Mouse (Mus musculus) forebrain, embryonic 13.5 days (tissue): ENCODE measurements at regions not wholly inside any gene's neighbourhood (a gene's known extent, or its start where the extent isn't known, plus 50 kb on each side); places are given as distances from the start of the nearest gene placed in this dataset.

ENCODE experiments used
- ATAC-seq: fragments of 200-750 bp; cut with Nextera tagmentation; 2 replicates; pipeline ENCODE4 v1.8.0; 2017
- H3K27ac ChIP-seq: fragments of 300-500 bp; sonication (generic); 2 replicates; pipeline ENCODE4 v1.5.1; 2015; ENCODE audit warnings: inconsistent platforms, mild to moderate bottlenecking, moderate library complexity
- H3K27me3 ChIP-seq: fragments of 300-500 bp; sonication (generic); 2 replicates; pipeline ENCODE4 v1.6.1; 2015; ENCODE audit warnings: mild to moderate bottlenecking, inconsistent platforms
- H3K36me3 ChIP-seq: fragments of 300-500 bp; sonication (generic); 2 replicates; pipeline ENCODE4 v1.6.1; 2015; ENCODE audit warnings: mild to moderate bottlenecking, inconsistent platforms; ENCODE audit not compliant: poor library complexity, severe bottlenecking
- H3K4me1 ChIP-seq: fragments of 300-500 bp; sonication (generic); 2 replicates; pipeline ENCODE4 v1.6.1; 2015; ENCODE audit warnings: inconsistent platforms
- H3K4me2 ChIP-seq: fragments of 300-500 bp; sonication (generic); 2 replicates; pipeline ENCODE4 v1.6.1; 2015; ENCODE audit warnings: inconsistent platforms, mild to moderate bottlenecking, moderate library complexity
- H3K4me3 ChIP-seq: fragments of 300-500 bp; sonication (generic); 2 replicates; pipeline ENCODE4 v1.5.1; 2015; ENCODE audit warnings: mild to moderate bottlenecking, inconsistent platforms
- H3K9ac ChIP-seq: fragments of 300-500 bp; sonication (generic); 2 replicates; pipeline ENCODE4 v1.6.1; 2015; ENCODE audit warnings: mild to moderate bottlenecking, inconsistent platforms
- H3K9me3 ChIP-seq: fragments of 300-500 bp; sonication (generic); replicated peaks from 2 replicates; pipeline ENCODE4 v1.6.1; 2016; ENCODE audit warnings: inconsistent platforms
- WGBS: fragments of 180-500 bp; shearing (Covaris S2); methylation state at CpG from one replicate; pipeline ENCODE4 v1.1.7; 2015; 5-methylcytosine and 5-hydroxymethylcytosine counted together

DNA sequence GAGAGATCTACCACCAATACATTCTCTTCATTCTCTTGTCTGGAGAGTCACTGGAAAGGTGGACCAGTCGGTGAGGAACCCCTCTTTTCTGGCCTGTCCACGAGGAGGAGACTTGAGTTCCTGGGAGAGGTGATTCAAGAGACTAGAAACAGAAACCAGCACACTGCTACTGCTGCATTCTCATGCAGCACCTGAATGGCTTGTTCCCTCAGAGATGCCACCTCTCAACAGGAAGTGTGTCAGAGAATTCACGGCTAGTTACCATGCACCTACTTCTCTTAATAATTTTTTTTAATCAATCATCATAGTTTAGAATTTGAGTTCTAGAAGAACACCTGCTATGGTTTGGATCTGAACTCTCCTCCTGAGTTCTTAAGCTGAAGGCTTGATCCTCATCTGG is 52.0 kb upstream of the Dynlrb2 start:
- no peak overlapping the region for H3K4me3 ChIP-seq
- no peak for ATAC-seq
- H3K27ac ChIP-seq, result no peak overlapping the region
- peaks cover 16% of the 10 kb centered on the region for H3K4me1 ChIP-seq
- no peaks in the 10 kb centered on the region for H3K9me3 ChIP-seq
- H3K27me3 ChIP-seq, result peaks cover 5% of the 10 kb centered on the region; the same call in 1 of the 2 replicates
- no peak overlapping the region for H3K9ac ChIP-seq
- WGBS, result 89% methylated on average over 3 of the region's 3 CpGs
- H3K36me3 ChIP-seq, result no peaks in the 10 kb centered on the region
- H3K4me2 ChIP-seq, result no peak overlapping the region

DNA sequence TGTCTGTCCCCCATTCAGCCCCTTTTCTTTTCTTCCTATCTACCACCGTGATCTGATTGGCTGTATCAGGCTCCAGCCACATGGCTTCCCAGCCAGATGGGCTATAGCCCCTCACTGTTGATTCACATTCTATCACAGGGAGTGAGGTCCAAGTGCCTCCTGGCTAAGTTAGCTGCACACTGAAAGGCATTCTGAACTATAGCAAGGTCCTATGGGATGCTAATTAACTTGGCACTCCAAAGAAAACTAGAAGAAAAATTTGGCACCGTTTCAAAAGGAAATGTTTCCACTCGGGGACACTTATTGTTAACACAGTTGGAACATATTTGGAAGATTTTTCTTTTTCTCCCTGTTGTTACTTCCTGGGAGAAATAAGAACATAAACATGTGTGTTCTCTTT is 53.4 kb upstream of the Dynlrb2 start:
- Histone ChIP-seq H3K4me1 (peaks cover 16% of the 10 kb centered on the region), H3K36me3 (no peaks in the 10 kb centered on the region), H3K9me3 (no peaks in the 10 kb centered on the region), H3K4me2 (no peak overlapping the region), H3K27me3 (peaks cover 5% of the 10 kb centered on the region; the same call in 1 of the 2 replicates), H3K4me3 (no peak overlapping the region), H3K9ac (no peak overlapping the region), H3K27ac (no peak overlapping the region)
- no peak for ATAC-seq
- 35% methylated on average over 3 of the region's 3 CpGs for WGBS

DNA sequence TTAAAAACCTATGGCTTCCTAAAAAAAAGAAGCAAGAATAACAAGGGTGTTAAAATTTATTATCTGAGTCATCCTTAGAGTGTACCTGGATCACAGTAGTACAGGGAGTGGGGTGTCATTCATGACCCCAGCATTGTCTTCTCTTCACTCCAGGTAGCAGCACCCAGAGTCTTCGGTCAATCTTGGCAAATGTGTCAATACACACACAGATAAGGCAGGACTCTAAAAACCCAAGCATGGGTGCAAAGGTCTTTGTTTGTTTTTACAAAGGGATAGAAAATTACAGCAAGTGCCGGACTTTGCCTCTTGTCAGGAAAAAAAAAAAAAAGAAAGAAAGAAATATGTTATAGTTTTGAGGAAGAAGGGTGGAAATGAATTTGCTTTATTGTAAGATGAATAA is 57.3 kb upstream of the Dynlrb2 start:
- no peak overlapping the region for H3K27ac ChIP-seq
- no peak for ATAC-seq
- WGBS, result 97% methylated on average over 2 of the region's 2 CpGs
- H3K36me3 ChIP-seq, result no peaks in the 10 kb centered on the region
- no peak overlapping the region for H3K4me3 ChIP-seq
- 0 out of 2 replicates have a peak, but pooled peaks cover 3% of the 10 kb centered on the region for H3K9me3 ChIP-seq
- no peak overlapping the region for H3K4me2 ChIP-seq
- no peak overlapping the region for H3K9ac ChIP-seq
- H3K4me1 ChIP-seq, result peaks cover 16% of the 10 kb centered on the region
- H3K27me3 ChIP-seq, result peaks cover 5% of the 10 kb centered on the region; the same call in 1 of the 2 replicates

DNA sequence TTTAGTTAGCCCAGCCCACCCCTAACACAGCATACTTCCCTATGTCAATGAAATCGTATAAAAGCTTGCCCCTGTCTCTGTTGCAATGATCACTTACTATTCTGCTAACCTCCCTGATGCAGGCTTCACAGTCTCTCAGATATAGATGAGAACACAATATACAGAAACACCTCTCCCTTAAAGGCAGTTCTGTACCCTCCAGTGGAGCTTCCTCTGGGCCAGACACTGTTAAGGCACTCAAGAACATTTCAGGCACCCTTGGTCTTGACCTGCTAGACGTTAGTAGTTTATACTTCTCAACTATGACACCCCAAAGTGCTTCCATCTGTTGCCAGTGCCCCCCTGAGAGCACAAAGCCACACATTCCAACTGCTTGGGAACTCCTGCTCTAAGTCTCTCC is 61.9 kb upstream of the Dynlrb2 start:
- H3K4me2 ChIP-seq, result no peak overlapping the region
- ATAC-seq, result no peak
- H3K27me3 ChIP-seq, result peaks cover 23% of the 10 kb centered on the region
- H3K4me1 ChIP-seq, result no peaks in the 10 kb centered on the region
- H3K4me3 ChIP-seq, result no peak overlapping the region
- H3K9ac ChIP-seq, result no peak overlapping the region
- no peak overlapping the region for H3K27ac ChIP-seq
- H3K9me3 ChIP-seq, result 0 out of 2 replicates have a peak, but pooled peaks cover 3% of the 10 kb centered on the region
- 48% methylated on average over 2 of the region's 2 CpGs for whole genome bisulfite sequencing
- H3K36me3 ChIP-seq, result no peaks in the 10 kb centered on the region

DNA sequence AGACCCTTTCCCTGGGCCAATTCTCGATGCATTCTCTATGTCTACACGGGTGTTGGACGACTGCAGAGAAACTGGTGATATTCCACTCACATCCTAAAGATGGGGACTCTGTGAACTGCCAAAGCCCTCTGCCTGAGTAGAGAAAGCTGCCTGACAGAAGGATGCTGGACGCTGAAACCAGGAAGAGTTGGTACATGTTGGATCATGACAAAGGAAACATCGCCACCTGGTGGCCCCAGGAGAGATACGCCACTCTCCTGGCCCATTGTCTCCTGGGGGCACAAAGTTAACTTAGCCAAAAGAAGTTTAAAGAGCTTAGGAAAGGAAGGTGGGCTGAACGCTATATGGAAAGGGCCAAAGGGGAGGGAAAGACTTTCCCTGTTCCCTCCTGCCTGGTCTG is 65.9 kb upstream of the Dynlrb2 start:
- WGBS, result 15% methylated on average over 7 of the region's 7 CpGs

DNA sequence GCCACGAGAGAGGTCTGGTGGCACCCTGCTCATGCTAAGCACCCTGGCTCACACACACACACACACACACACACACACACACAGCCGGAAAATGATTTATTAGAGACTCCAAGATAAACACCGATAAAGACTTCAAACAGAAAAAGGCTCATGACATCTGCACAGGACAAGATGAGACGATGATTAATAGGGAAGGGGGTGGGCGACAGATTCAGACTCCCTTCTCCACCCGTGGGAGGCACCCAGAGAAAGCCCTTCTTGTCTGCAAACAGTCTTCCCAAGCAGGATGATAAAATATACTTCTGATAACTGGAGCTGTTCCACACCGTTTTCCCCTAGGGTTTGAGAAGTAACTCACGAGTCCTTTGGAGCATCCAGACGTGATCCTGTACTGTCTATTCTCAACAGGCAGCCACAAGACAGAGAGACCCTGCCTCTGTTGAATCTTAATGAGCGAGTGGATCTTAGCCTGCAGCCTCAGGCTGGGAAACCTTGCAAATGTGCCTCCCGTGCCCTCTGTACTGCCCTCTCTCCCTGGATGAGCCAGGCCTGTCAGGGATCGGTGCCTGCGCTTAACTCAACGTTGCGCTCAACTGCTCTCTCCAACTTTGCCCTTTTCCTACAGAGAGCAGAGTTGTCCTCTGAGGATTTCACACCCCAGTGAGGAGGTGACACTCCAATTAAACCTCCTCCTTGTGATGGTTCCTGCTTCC is 69.3 kb upstream of the Dynlrb2 start:
- H3K4me1 ChIP-seq, result 0 out of 2 replicates have a peak, but pooled peaks cover 4% of the 10 kb centered on the region
- 61% methylated on average over 15 of the region's 15 CpGs for WGBS
- H3K4me2 ChIP-seq, result no peak overlapping the region
- no peak overlapping the region for H3K9ac ChIP-seq
- H3K27me3 ChIP-seq, result peaks cover 6% of the 10 kb centered on the region; the same call in 1 of the 2 replicates
- H3K36me3 ChIP-seq, result no peaks in the 10 kb centered on the region
- no peaks in the 10 kb centered on the region for H3K9me3 ChIP-seq
- no peak overlapping the region for H3K27ac ChIP-seq
- no peak overlapping the region for H3K4me3 ChIP-seq
- no peak for ATAC-seq

More for the DNA sequence above, 65.9 kb upstream of the Dynlrb2 start:
- Histone ChIP-seq H3K4me2 (no peak overlapping the region), H3K36me3 (no peaks in the 10 kb centered on the region), H3K4me3 (no peak overlapping the region), H3K4me1 (0 out of 2 replicates have a peak, but pooled peaks cover 4% of the 10 kb centered on the region), H3K9me3 (no peaks in the 10 kb centered on the region), H3K27ac (no peak overlapping the region), H3K9ac (no peak overlapping the region), H3K27me3 (peaks cover 23% of the 10 kb centered on the region)
- peak; percentile 65; the same call in 1 of the 2 replicates for ATAC-seq

DNA sequence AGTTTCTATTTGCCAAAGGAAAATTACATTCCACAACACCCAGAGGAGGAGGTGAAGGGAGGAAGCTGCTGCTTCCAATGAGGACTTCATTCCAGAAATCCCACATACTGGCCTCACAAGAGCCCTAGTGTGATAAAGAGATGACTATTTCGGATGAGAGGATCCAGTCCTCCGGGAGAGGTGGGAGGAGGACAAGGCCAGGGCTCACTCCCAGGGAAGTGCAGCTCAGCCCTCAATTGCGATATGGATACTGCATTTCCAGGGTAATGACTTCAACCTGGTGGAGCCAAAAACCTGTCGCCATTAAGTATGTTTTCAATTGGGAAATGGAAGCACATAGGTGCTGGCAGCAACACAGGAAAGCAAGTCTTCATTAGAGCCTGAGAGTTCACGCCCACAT is 74.7 kb upstream of the Dynlrb2 start:
- Histone ChIP-seq H3K27ac (no peak overlapping the region), H3K4me2 (no peak overlapping the region), H3K36me3 (no peaks in the 10 kb centered on the region), H3K9me3 (no peaks in the 10 kb centered on the region), H3K27me3 (no peaks in the 10 kb centered on the region), H3K4me1 (0 out of 2 replicates have a peak, but pooled peaks cover 4% of the 10 kb centered on the region), H3K4me3 (no peak overlapping the region), H3K9ac (no peak overlapping the region)
- no peak for ATAC-seq
- WGBS, result 86% methylated on average over 5 of the region's 5 CpGs

DNA sequence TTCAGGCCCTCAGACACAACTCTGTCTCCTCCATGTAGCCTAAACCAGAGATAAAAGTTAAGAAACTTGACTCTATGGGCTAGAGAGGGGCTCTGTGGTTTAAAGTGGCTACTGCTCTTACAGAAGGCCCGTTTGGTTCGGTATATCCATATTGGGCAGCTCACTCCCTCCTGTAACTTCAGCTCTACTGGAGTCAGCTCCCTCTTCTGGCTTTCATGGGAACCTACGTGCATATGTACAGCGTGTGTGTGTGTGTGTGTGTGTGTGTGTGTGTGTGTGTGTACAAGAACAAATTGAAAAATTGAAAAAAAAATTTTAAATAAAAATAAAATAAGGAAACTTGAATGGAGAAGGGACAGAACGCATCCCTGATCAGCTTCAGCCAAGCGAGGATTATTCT is 75.1 kb upstream of the Dynlrb2 start:
- Histone ChIP-seq H3K9ac (no peak overlapping the region), H3K4me3 (no peak overlapping the region), H3K4me1 (0 out of 2 replicates have a peak, but pooled peaks cover 1% of the 10 kb centered on the region), H3K36me3 (no peaks in the 10 kb centered on the region), H3K9me3 (no peaks in the 10 kb centered on the region), H3K27ac (no peak overlapping the region), H3K27me3 (no peaks in the 10 kb centered on the region), H3K4me2 (no peak overlapping the region)
- WGBS, result 79% methylated on average over 6 of the region's 6 CpGs
- ATAC-seq, result no peak

DNA sequence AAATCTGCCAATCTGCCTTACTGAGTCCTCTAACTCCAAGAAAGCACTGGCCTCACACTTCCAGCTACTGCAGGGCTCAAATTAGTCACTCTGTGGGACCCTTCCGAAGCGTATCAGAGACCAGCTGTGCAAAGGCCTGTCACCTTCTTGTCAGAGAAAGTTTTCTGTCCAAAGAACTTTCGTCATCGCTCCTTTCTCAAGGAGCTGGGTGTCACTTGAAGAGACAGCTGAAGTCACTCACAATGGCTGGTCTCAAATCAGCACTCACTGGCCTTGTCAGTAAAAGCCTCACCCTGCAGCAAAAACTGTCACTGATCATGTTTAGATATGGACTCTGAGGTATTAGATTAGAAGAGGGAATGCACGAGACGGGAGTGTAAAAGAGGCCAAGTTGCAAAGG is 81.9 kb upstream of the Dynlrb2 start:
- Histone ChIP-seq H3K4me2 (no peak overlapping the region), H3K9me3 (no peaks in the 10 kb centered on the region), H3K36me3 (no peaks in the 10 kb centered on the region), H3K9ac (no peak overlapping the region), H3K27ac (no peak overlapping the region), H3K27me3 (no peaks in the 10 kb centered on the region), H3K4me3 (no peak overlapping the region), H3K4me1 (no peaks in the 10 kb centered on the region)
- ATAC-seq, result no peak
- WGBS, result 80% methylated on average over 6 of the region's 6 CpGs

DNA sequence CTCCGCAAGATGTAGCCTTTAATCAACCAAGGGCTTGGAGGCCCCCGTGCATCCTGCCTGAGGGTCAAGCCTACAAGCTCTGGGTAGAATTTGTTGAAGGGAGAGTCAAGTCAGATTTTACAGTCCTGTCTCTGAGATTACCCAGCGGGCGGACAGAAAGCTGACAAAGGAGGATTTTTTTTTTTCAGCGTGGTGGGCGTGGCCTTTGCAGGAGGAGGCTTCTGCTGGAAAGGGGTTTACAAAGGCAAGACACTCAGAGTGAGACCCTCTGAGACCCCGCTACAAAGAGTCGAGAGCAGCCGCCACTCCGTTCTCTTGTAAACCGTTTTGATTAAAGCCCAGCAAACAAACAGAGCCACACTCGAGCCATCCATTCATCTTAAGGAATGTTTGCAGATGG is 92.1 kb upstream of the Dynlrb2 start:
- Histone ChIP-seq H3K4me2 (peak overlapping the region; percentile 38), H3K9ac (no peak overlapping the region), H3K9me3 (no peaks in the 10 kb centered on the region), H3K4me3 (no peak overlapping the region), H3K27ac (no peak overlapping the region), H3K4me1 (0 out of 2 replicates have a peak, but pooled peaks cover 9% of the 10 kb centered on the region), H3K27me3 (no peaks in the 10 kb centered on the region), H3K36me3 (no peaks in the 10 kb centered on the region)
- ATAC-seq, result no peak
- 14% methylated on average over 12 of the region's 12 CpGs for WGBS

DNA sequence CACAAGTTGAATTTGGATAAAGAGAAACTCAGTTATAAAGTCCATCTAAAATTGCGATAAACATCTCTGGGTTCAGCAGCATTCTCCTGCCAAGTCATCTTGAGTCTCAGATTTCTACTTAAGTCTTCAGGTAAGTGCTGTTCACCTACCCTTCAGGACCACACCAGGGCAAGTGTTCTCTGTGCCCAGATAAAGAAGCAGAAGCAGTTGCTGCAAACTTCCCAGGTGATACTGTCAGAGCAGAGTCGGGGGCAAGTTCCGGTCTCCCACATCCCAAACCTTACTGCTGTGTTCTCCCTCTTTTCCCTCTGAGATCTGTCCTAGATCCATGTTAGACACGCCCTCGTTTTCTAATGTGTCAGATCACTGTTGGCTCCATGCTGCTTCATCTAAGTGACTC is 94.7 kb upstream of the Dynlrb2 start:
- no peaks in the 10 kb centered on the region for H3K36me3 ChIP-seq
- 89% methylated on average over 5 of the region's 5 CpGs for WGBS
- no peak overlapping the region for H3K4me3 ChIP-seq
- H3K9me3 ChIP-seq, result no peaks in the 10 kb centered on the region
- H3K4me2 ChIP-seq, result no peak overlapping the region
- no peaks in the 10 kb centered on the region for H3K27me3 ChIP-seq
- H3K4me1 ChIP-seq, result 0 out of 2 replicates have a peak, but pooled peaks cover 9% of the 10 kb centered on the region
- no peak overlapping the region for H3K9ac ChIP-seq
- no peak overlapping the region for H3K27ac ChIP-seq
- ATAC-seq, result no peak

DNA sequence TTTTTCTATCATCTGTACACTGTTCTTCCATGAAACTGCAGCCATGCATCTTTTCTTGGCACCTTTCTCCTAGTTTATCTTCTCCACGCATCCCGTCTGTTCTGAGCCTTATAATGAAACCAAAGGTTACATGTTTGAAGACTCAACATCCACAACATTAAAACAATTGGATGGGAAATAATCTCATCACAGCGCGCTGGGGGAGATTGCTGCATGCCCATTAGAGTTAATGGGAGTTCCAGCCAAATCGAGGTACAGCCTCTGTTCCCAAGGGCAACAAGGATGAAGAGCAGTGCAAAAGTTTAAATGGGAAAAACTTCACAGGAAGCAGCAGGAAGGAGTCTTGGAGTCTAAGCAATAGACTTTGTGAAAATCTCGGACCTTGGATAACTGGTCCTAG is 95.8 kb upstream of the Dynlrb2 start:
- Histone ChIP-seq H3K27me3 (no peaks in the 10 kb centered on the region), H3K4me1 (0 out of 2 replicates have a peak, but pooled peaks cover 9% of the 10 kb centered on the region), H3K36me3 (no peaks in the 10 kb centered on the region), H3K9me3 (no peaks in the 10 kb centered on the region), H3K9ac (no peak overlapping the region), H3K27ac (no peak overlapping the region), H3K4me3 (no peak overlapping the region), H3K4me2 (no peak overlapping the region)
- ATAC-seq, result no peak
- WGBS, result 93% methylated on average over 6 of the region's 6 CpGs

DNA sequence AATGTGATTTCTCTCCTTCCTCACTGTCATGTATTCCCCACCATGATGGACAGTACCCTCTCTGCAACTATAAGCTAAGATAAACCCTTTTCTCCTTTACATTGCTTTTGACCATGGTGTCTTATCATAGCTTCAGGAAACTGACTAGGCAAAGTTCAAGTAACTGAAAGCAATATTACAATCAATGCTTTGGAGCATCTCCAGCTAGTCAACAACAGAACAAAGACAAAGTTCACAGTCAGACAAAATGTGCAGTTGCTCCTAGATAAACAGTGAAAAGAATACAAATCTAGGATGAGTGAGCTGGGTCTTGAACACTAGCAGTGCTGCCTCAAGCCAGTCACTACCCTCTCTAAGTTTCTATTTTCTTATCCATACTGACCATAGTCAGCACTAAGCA is 100.2 kb upstream of the Dynlrb2 start:
- Histone ChIP-seq H3K4me2 (no peak overlapping the region), H3K36me3 (no peaks in the 10 kb centered on the region), H3K27me3 (no peaks in the 10 kb centered on the region), H3K4me1 (no peaks in the 10 kb centered on the region), H3K9me3 (no peaks in the 10 kb centered on the region; the same call in 1 of the 2 replicates), H3K4me3 (no peak overlapping the region), H3K27ac (no peak overlapping the region), H3K9ac (no peak overlapping the region)
- no peak for ATAC-seq
